Mouse (Mus musculus) cerebellum, adult 9-10 months (tissue): Measurements from ENCODE around the gene Gm4858.
"Not testable (repeated sequence)": the region's sequence is repeated elsewhere in the genome, so short reads cannot be mapped to it uniquely, and the experiment has no call there.

Experiments
- DNase-seq: peaks from one replicate; pipeline ENCODE4 v3.0.0; 2022

Gene Gm4858

DNA sequence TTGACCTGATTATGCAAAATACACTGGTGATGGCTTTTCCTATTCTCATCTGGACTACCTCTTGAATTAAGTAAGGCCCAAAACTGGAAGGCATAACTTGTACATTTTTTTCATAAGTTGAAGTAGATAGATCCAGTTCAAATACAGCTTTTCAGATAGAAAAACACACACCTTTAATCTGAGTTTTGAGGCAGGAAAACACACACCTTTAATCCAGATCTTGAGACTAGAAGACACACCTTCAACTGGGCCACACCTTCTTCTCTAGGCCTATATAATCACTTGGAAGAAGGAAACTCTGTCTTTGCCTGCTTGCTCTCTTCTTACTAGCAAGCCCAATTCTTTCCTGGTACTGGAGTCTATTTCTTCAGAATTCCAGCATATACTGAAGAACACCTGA lies at the start of gene Gm4858:
TSS of gene Gm4858 (plus strand) at position 301 of the 400 bp plus-strand sequence.
- DNase-seq = not testable (repeated sequence)

DNA sequence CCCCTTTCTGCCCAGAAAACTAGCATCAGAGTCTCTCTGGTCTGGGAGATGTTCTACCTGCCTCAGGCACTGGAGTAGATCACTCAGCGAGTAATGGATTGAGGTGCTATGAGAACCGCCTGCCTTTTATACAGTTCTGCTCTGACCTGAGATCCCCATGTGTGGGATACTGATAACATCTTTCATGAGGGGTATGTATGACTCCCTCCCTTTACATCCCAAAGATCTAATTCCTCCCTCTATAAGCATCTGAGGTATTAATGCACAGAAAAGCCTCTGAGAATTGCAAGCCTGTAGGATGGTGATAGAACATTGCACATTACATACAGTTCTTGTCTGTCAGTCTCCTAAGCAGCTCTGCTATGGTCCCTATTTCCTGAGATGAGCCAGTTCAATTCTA lies 49.7 kb upstream of the Gm4858 start, which contains the start of gene Lce1m:
TSS of gene Lce1m (minus strand) at position 101 of the 400 bp plus-strand sequence.
- DNase-seq = no peak

DNA sequence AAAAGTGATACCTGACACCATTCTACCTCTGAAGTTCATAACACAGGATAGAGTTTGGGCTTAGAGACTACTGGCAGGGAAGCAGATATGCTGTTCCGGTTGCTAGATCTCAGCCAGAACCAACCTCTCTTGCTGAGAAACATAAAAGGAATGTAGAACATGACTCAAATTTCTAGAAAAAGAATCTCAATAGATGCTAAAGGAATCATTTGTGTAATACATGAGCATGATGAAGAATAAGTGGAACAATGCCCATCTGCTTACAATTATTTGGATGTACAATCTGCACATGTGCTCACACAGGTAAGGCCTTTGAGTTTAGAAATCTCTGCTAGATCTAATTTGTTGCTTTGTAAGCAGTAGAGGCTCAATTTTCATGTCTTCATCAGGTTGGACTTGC lies 47.5 kb upstream of the Gm4858 start:
- no peak for DNase-seq

DNA sequence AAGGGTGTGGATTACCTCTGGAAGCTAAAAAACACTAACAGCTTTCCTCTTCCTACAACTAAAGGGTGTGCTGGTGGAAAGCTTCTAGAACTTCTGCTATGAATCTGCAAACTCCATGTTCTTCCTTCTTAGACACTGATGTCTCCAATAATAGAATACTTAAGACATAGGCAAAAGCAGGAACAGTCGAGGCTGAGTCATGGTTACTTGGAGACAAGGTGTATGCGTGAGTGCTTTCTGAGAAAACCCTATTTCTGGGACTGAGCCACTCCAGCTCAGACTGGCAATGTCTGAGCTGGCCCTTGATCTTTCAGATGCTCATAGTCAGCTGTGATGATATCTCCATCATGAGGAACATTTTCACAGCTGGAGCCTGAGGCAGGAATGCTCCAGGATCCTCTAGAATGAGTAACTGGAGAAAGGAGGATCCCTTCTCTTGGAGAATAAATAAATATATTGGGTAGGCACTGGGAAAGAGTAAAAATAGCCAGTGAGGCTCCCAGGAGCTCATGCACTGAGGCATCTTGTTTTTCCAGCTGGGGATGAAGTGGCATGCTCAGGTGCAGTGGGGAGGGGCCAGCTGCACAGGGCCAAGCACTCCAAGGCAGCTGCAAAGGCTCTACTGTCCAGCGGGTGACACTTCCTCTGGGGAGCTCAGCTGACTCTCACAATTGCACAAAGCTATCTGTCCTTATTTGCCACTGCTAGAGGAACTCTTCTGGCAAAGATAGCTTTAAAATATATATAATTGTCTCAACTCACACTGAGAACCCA lies 45.0 kb upstream of the Gm4858 start:
- no peak for DNase-seq

DNA sequence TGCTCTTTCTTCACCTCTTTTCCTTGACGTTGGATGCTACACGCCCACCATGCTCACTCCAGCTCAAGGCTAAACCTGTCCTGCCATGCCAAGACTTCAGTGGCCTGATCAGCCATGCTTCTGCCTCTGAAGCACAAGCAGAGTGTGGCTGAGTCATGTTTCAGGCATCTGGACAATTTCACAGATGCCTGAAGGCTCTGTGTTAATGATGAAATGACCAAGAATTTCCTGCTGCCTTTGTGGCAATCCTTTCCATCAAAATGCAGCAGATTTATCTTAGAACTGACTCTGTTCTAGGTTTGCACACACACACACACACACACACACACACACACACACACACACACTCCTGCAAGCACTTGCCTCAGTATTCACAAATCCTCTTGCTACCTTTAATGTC lies 43.1 kb upstream of the Gm4858 start:
- DNase-seq = no peak

DNA sequence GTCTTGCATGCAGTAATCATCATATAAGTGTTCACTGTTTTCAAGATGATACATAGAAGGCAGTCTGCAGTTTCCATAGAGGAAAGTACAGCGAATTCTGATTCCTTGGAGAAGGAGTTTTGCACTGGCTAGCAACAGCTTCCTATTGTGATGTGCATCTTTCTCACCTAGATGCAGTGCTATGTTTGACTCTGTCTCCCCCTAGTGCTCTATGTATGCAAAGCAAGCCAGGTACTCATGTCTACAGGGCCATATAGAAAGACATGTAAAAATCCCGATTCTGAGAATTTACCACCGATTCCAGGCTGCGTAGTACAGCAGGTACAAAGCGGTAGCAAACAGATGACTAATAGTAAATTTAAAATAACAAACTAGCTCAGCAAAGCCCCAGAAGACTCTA lies 37.2 kb upstream of the Gm4858 start:
- DNase-seq = peak; percentile 14

DNA sequence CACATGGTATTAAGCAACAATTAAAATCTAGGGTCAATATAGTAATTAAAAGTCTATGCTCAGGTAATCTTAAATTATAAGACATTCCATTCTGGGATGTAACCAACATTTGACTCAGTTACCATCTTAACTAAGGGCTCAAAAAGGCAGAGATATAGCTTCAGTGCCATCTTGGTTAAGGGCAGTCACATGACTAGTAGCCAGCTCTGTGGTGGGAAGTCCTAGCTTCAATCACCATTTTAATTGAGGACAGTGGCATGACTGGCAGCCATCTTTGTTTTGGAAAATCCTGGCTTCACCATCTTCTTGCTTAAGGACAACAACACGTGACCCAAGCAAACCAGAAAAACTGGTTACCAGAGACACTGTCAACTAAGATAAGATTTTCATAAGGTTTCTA lies 18.4 kb upstream of the Gm4858 start:
- no peak for DNase-seq

DNA sequence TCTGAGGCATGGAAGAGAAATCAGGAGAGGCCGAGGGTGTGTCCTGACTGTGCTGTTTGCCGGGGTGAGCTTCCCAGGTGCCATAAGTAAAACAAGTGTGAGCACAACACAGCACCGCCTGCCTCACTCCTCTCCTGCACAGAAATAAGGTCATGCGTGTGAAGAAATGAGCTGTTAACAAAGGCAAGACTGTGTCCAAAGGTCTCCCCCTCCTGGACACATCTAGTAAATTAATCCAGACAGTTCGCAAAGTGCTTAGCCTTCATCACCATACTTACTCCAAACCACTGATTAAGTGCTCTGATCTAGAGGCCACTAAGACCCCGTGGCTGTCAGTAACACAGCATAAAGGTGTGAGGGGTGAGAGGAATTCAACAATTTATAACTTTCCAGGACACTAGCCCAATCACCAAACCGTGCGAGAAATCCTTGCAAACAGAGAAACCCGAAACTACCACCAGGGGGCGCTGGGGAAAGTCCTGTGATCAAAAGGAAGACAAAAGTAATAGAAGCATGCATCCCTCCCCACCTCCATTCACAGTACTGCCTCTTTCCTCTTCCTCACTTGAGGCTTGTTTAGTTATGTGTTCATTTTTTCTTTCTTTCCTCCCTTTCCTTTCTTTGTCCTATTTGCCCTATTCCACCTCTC lies 15.7 kb upstream of the Gm4858 start:
- no peak for DNase-seq

DNA sequence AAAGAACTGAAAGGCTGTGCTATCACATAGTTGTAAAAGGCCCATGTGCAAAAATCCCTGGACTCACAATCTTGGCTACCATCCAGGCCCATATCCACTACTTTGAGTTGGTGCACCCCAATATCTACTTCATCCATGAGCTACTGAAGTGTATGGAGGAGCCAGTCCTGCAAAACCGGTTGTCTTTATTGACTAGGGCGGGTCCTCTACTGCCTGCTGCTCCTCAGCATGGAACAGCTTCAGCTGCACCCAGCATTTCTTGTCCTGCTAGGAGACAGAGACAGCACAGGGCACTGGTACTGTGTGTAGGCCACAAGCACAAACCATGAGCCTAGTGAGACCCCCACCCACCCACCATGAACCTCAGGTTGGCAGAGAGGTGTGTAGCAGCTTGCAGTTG lies 18.0 kb downstream of the Gm4858 start:
- DNase-seq = no peak

DNA sequence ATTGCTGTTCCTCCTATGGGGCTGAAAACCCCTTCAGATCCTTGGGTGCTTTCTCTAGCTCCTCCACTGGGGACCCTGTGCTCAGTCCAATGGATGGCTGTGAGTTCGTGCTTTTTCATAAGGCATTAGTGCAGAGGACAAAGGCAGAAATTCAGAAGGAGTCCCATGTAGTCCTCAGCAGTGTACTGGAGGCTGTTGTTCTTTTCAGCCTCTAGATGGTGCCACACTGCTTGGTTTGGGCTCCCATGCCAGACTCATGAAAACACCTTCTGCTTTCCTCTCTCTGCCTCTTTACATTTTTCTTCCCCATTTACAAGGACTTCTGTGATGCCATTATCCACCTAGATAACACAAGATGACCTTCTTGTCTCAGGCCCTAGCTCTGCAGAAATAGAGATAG lies 25.0 kb downstream of the Gm4858 start:
- not testable (repeated sequence) for DNase-seq

DNA sequence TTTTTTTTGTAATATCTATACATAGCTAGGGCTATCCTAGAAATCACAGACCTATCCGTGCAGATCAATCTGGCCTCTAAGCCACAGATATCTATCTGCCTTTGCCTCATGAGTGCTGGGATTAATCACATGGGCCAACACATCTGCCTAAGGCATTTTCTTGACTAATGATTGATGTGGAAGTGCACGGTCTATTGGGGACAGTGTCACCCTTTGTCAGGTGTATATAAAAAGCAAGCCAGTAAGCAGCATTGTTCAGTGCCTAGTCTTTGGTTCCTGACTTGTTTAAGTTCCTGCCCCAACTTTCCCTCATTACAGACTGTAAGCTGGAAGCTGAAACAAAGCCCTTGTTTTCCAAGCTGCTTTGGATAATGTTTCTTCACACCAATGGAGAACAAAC lies 27.8 kb downstream of the Gm4858 start:
- no peak for DNase-seq

DNA sequence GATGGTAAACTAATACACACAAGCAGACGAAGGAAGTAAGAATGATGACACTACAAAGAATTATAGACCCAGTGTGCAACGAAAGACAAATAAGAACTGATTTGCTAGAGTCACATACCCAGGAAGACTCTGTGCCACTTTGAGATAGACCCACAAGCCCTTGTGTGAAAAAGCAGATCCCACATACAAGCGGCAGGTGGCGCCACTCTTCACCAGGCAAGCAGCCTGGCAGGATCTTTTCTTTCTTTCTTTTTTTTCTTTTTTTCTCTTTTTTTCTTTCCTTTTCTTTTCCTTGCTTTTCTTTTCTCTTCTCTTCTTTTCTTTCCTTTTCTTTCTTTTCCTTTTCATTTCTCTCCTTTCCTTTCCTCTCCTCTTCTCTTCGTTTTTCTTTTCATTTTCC lies 43.0 kb downstream of the Gm4858 start:
- no peak for DNase-seq

DNA sequence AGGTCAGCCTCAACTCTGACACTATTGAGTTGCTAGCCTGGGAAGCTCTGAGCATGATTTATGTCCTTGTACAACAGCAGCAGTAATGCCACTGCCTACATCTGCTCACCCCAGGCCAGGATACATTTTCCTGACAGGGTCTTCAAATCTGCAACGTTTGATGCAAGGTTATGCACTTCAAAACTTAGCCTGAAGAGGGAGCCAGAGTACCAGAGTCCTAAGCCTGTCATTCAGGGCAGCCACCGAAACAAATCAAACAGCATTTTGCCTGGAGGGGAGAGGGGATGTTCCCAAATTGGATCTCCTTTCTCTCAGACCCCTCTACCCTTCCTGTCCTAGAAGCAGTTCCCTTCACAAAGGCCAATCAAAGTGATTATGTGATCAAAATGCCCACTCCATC lies 45.9 kb downstream of the Gm4858 start:
- no peak for DNase-seq

DNA sequence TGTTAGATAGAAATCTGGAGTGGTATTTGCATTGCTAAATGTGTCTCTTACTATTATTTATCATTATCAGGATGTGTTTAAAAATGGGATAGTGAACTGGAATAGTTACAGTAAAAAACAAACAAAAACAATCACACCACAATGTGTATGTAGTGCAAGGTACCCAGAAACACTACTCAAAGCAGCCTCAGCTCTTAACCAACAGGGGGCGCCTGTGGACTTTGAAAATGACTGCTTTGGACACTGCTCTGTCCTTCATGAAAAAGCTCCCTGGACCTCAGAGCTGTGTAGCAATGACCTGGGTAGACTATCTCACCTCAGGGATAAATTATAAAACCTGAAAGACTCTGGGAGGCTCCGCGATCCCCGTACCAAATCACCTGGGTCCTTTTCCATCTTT lies 50.5 kb downstream of the Gm4858 start:
- no peak for DNase-seq
